Mouse (Mus musculus): ENCODE results near the gene St3gal3.

St3gal3 gene

GRCm38 (mm10) chr4:117904094-117904493 lies 230.6 kb downstream of the St3gal3 start:
- DNase-seq (ENCODE audit: low read depth, low spot score) = no peak

GRCm38 (mm10) chr4:117898111-117898510 lies 236.6 kb downstream of the St3gal3 start:
- no peak for DNase-seq (ENCODE audit: low read depth, low spot score)

GRCm38 (mm10) chr4:117896031-117896430 lies 238.7 kb downstream of the St3gal3 start:
- no peak for DNase-seq (ENCODE audit: low read depth, low spot score)

GRCm38 (mm10) chr4:117895339-117895738 lies 239.4 kb downstream of the St3gal3 start:
- DNase-seq (ENCODE audit: low read depth, low spot score) = no peak

GRCm38 (mm10) chr4:117894601-117895000 lies 240.1 kb downstream of the St3gal3 start:
- DNase-seq (ENCODE audit: low read depth, low spot score) = no peak

GRCm38 (mm10) chr4:117893376-117893775 lies 241.3 kb downstream of the St3gal3 start:
- DNase-seq (ENCODE audit: low read depth, low spot score) = peak; percentile 49

GRCm38 (mm10) chr4:117891738-117892161 lies 243.0 kb downstream of the St3gal3 start, which contains the start of gene Dph2:
TSS of gene Dph2 (minus strand) at chr4:117892032.
- peak; percentile 89 for DNase-seq (ENCODE audit: low read depth, low spot score)

- DNase-seq (ENCODE audit: low read depth, low spot score) = no peak
Observed at GRCm38 (mm10) chr4:117890750-117891149, 244.0 kb downstream of the St3gal3 start.

- no peak for DNase-seq (ENCODE audit: low read depth, low spot score)
Observed at GRCm38 (mm10) chr4:117890031-117890430, 244.7 kb downstream of the St3gal3 start.

GRCm38 (mm10) chr4:117889471-117889870 lies 245.2 kb downstream of the St3gal3 start:
- DNase-seq (ENCODE audit: low read depth, low spot score) = no peak

- DNase-seq (ENCODE audit: low read depth, low spot score) = no peak
Observed at GRCm38 (mm10) chr4:117887920-117888319, 246.8 kb downstream of the St3gal3 start.

- DNase-seq (ENCODE audit: low read depth, low spot score) = peak; percentile 91
Observed at GRCm38 (mm10) chr4:117887133-117887532, 247.6 kb downstream of the St3gal3 start, which contains the start of gene Atp6v0b. TSS of gene Atp6v0b (minus strand) at chr4:117887333.

GRCm38 (mm10) chr4:117886644-117887043 lies 248.1 kb downstream of the St3gal3 start:
- DNase-seq (ENCODE audit: low read depth, low spot score) = no peak

GRCm38 (mm10) chr4:117885994-117886393 lies 248.7 kb downstream of the St3gal3 start:
- DNase-seq (ENCODE audit: low read depth, low spot score) = no peak

- no peak for DNase-seq (ENCODE audit: low read depth, low spot score)
Observed at GRCm38 (mm10) chr4:117885093-117885492, 249.6 kb downstream of the St3gal3 start.

GRCm38 (mm10) chr4:117884146-117884545 lies 250.6 kb downstream of the St3gal3 start:
- no peak for DNase-seq (ENCODE audit: low read depth, low spot score)

- DNase-seq (ENCODE audit: low read depth, low spot score) = no peak
Observed at GRCm38 (mm10) chr4:117882701-117883691, 251.7 kb downstream of the St3gal3 start, which contains the start of gene B4galt2. TSS of gene B4galt2 (minus strand) at chr4:117883487.

Measured in A20 (cell line).